Mouse (Mus musculus) left cerebral cortex, adult 11 months (tissue): Measurements from ENCODE around the gene Ap2s1.

Source experiments
- DNase-seq: peaks from one replicate; pipeline ENCODE4 v3.0.0; 2022; ENCODE audit warnings: low spot score

The Ap2s1 gene

DNA sequence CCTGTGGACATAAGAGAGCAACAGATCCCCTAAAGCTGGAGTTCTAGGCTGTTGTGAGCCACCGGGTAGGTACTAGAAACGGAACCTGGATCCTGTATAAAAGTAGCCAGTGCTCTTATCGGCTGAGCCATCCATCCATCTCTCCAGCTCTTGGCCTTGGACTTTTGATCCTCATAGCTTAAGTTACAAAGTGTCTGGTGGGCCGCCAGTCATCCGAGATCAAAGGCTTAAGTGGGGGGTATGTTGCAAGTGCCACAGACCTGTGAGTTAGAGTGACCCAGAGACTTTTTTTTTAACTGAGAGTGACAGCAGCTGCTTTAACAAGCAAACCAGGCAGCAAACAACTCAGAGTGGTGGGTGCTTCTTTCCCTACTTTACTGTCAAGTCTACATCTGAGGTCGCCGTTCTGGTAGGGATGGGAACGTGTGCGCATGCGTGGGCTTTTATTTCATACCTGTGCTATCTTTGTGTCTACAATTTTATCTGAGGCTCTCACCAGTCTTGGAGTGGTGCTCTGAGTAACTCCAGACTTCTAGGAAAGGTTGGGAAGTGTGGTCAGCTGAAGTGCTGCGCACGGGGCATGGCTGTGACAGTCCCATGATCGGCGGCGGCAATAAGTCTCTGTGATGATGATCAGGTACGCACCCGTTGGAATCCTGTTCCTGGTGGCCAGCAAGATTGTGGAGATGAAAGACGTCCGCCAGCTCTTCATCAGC is 55.0 kb downstream of the Ap2s1 start:
- DNase-seq = no peak

DNA sequence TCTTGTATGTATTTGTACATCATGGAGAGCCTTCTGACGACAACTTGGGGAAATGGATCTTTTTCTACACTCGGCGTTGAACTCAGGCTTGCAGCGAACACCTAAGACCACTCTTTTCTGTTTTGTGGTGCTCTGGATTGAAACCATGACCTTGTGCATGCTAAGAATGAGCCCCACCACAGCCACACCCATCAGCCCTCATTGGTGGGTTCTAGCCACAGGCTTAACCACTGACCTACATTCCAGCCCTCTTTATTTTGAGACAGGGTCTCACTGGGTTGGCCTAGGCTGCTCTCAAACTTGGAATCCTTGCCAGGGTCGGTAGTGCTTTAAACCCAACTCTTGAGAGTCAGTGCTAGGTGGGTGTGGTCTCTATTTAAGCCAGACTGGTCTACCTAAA is 56.7 kb downstream of the Ap2s1 start:
- no peak for DNase-seq
